In the genomic region with DNA sequence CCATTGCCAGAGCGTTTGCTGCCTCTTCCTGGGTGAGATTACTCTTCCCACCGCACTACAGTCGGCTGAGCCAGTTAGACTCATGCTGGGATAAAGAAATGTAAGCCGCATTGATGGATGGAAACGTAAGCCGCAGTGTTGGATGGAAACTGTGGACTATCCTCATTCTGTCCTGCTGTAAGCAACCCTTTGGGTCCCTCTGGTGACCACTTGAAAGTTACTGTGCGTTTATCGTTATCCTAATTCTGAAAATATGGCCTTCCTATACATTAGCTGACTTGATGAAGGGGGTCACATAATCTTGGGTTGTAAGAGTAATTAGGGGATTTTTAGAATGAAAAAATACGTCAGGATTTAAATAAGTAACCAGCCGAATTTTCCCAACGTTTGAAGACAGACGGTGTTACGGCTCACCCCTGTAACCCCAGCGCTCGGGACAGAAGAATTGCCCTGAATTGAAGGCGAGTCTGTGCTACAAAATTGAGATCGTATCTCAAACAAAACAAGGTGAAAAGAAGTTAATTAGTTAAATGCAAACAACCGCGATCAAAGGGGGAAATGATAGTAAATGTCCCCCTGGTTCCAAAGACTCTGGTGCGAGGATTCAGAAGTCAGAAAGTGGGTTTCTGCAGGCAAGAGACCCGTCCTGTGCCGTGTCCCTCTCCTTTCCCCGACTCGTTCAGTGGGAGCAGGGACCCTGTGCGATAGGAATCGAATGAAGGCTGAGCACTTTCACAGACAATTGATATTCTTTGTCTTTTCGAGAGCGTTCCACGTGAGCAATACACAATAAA, we compare ENCODE assay signal across 8 mouse cellular contexts. TPM values are rescaled to one million over a fixed set of nuclear protein-coding genes. Genes with fewer than 3 reads are reported as not detected.
DNase-seq lines count a peak whose midpoint lies in the region; ATAC-seq lines count a peak whose summit lies in the region.

No protein-coding gene starts in this region.

- H3K9me3 ChIP-seq in kidney, embryonic 14.5 days (ENCODE audit: control insufficient read depth, low read length) = no peaks in the 10 kb centered on the region
- no peaks in the 10 kb centered on the region for H3K9me3 ChIP-seq in embryonic facial prominence, embryonic 15.5 days (replicated peaks)
- H3K9me3 ChIP-seq in hindbrain, embryonic 16.5 days (ENCODE audit: control insufficient read depth, low read length) = no peaks in the 10 kb centered on the region
- no peaks in the 10 kb centered on the region for H3K9me3 ChIP-seq in liver, embryonic 15.5 days (replicated peaks)

- ATAC-seq in kidney, embryonic 14.5 days (ENCODE audit: low FRiP score, low TSS enrichment) = peak; percentile 76
- 0 out of 2 replicates have a peak, but pooled peaks have one; percentile 68 for ATAC-seq in embryonic facial prominence, embryonic 15.5 days (ENCODE audit: insufficient number of reproducible peaks, low FRiP score, low TSS enrichment, low read depth)
- ATAC-seq in hindbrain, embryonic 16.5 days = peak; percentile 72
- peak; percentile 52; the same call in 1 of the 2 replicates for ATAC-seq in liver, embryonic 15.5 days (ENCODE audit: insufficient read depth)
- no peak for ATAC-seq in monocyte, adult 5-6 weeks (replicated peaks; ENCODE audit: insufficient number of reproducible peaks, low FRiP score, low TSS enrichment, poor library complexity, severe bottlenecking)

- under 1% methylated on average over 29 of the region's 29 CpGs for WGBS in kidney, embryonic 14.5 days
- under 1% methylated on average over 29 of the region's 29 CpGs for WGBS in embryonic facial prominence, embryonic 15.5 days
- under 1% methylated on average over 29 of the region's 29 CpGs for WGBS in hindbrain, embryonic 16.5 days
- WGBS in liver, embryonic 15.5 days (ENCODE audit: insufficient replicate concordance) = under 1% methylated on average over 29 of the region's 29 CpGs

- peaks cover 3% of the 10 kb centered on the region; the same call in 1 of the 2 replicates for H3K27me3 ChIP-seq in kidney, embryonic 14.5 days (ENCODE audit: control insufficient read depth, insufficient read depth, low read length)
- no peaks in the 10 kb centered on the region for H3K27me3 ChIP-seq in embryonic facial prominence, embryonic 15.5 days
- H3K27me3 ChIP-seq in hindbrain, embryonic 16.5 days (replicated peaks; ENCODE audit: control insufficient read depth, insufficient read depth, low read length) = no peaks in the 10 kb centered on the region
- peaks cover 16% of the 10 kb centered on the region for H3K27me3 ChIP-seq in liver, embryonic 15.5 days

- peak overlapping the region; percentile 49 for H3K4me3 ChIP-seq in kidney, embryonic 14.5 days (ENCODE audit: low read length)
- H3K4me3 ChIP-seq in embryonic facial prominence, embryonic 15.5 days (replicated peaks) = peak overlapping the region; percentile 57
- peak overlapping the region; percentile 72 for H3K4me3 ChIP-seq in hindbrain, embryonic 16.5 days (ENCODE audit: low read length)
- H3K4me3 ChIP-seq in liver, embryonic 15.5 days (replicated peaks) = peak overlapping the region; percentile 64

- no peaks in the 10 kb centered on the region for H3K36me3 ChIP-seq in kidney, embryonic 14.5 days (ENCODE audit: control insufficient read depth, insufficient read depth, low read length)
- no peaks in the 10 kb centered on the region for H3K36me3 ChIP-seq in embryonic facial prominence, embryonic 15.5 days
- H3K36me3 ChIP-seq in hindbrain, embryonic 16.5 days (ENCODE audit: control insufficient read depth, insufficient read depth, low read length) = no peaks in the 10 kb centered on the region
- no peaks in the 10 kb centered on the region for H3K36me3 ChIP-seq in liver, embryonic 15.5 days (replicated peaks)

- H3K9ac ChIP-seq in kidney, embryonic 14.5 days (ENCODE audit: low read depth, low read length) = peak overlapping the region; percentile 36
- peak overlapping the region; percentile 7; the same call in 1 of the 2 replicates for H3K9ac ChIP-seq in embryonic facial prominence, embryonic 15.5 days
- peak overlapping the region; percentile 59 for H3K9ac ChIP-seq in hindbrain, embryonic 16.5 days (ENCODE audit: low read depth, low read length)
- H3K9ac ChIP-seq in liver, embryonic 15.5 days = 0 out of 2 replicates have a peak overlapping the region, but pooled peaks have one; percentile 26

- H3K27ac ChIP-seq in kidney, embryonic 14.5 days (ENCODE audit: low read depth, low read length) = no peak overlapping the region
- H3K27ac ChIP-seq in embryonic facial prominence, embryonic 15.5 days (replicated peaks) = no peak overlapping the region
- H3K27ac ChIP-seq in hindbrain, embryonic 16.5 days (ENCODE audit: low read depth, low read length) = peak overlapping the region; percentile 57
- no peak overlapping the region for H3K27ac ChIP-seq in liver, embryonic 15.5 days (replicated peaks)

- H3K4me1 ChIP-seq in kidney, embryonic 14.5 days (ENCODE audit: control insufficient read depth, insufficient read depth, low read length) = no peaks in the 10 kb centered on the region
- H3K4me1 ChIP-seq in embryonic facial prominence, embryonic 15.5 days = peaks cover 11% of the 10 kb centered on the region; the same call in 1 of the 2 replicates
- H3K4me1 ChIP-seq in hindbrain, embryonic 16.5 days (ENCODE audit: control insufficient read depth, insufficient read depth, low read depth, low read length) = peaks cover 8% of the 10 kb centered on the region
- H3K4me1 ChIP-seq in liver, embryonic 15.5 days (replicated peaks) = peaks cover 30% of the 10 kb centered on the region

- DNase-seq in kidney, postnatal 36 days = no peak
- DNase-seq in ZHBTc4 (ENCODE audit: low read depth, low spot score) = peak; percentile 53
- DNase-seq in right cerebral cortex, postnatal 14 days = peak; percentile 26

- peak overlapping the region; percentile 76 for H3K4me2 ChIP-seq in kidney, embryonic 14.5 days (replicated peaks; ENCODE audit: low read depth, low read length)
- H3K4me2 ChIP-seq in embryonic facial prominence, embryonic 15.5 days (replicated peaks) = peak overlapping the region; percentile 72
- H3K4me2 ChIP-seq in hindbrain, embryonic 16.5 days (ENCODE audit: low read length) = peak overlapping the region; percentile 89
- H3K4me2 ChIP-seq in liver, embryonic 15.5 days = peak overlapping the region; percentile 84

RNA-seq across cellular contexts. Expression of a gene that starts 17.3 kb away (rescaled TPM):
- not detected in 2 replicates for polyA plus RNA-seq in kidney, embryonic 14.5 days (2014; fragmentation: Nextera tagmentation; extraction: Ambion mirVana)
- polyA plus RNA-seq in embryonic facial prominence, embryonic 15.5 days (2015; fragmentation: Nextera tagmentation; extraction: Ambion mirVana) = not detected in 2 replicates
- polyA plus RNA-seq in hindbrain, embryonic 16.5 days (2015; fragmentation: Nextera tagmentation; extraction: Ambion mirVana) = not detected in 2 replicates
- polyA plus RNA-seq in liver, embryonic 15.5 days (2015; fragmentation: Nextera tagmentation; extraction: Ambion mirVana) = not detected in 2 replicates
- not detected in 3 replicates for total RNA-seq in monocyte, adult 5-6 weeks (2017)

RNA-seq across cellular contexts. Expression of a gene that starts 36.7 kb away (rescaled TPM):
- polyA plus RNA-seq in kidney, embryonic 14.5 days (2014; fragmentation: Nextera tagmentation; extraction: Ambion mirVana) = 3.4 and 3.9 TPM in 2 replicates
- polyA plus RNA-seq in embryonic facial prominence, embryonic 15.5 days (2015; fragmentation: Nextera tagmentation; extraction: Ambion mirVana) = not detected in 2 replicates
- polyA plus RNA-seq in hindbrain, embryonic 16.5 days (2015; fragmentation: Nextera tagmentation; extraction: Ambion mirVana) = 0.26 and 0.64 TPM in 2 replicates
- not detected in 2 replicates for polyA plus RNA-seq in liver, embryonic 15.5 days (2015; fragmentation: Nextera tagmentation; extraction: Ambion mirVana)
- not detected in 3 replicates for total RNA-seq in monocyte, adult 5-6 weeks (2017)

Comparison
In these comparisons a context has a peak if more than half of its experiments do, and no peak if none do; other contexts are left out.
1. H3K9ac ChIP-seq: peak in every context shown above with its lines; median percentile 59 in hindbrain, embryonic 16.5 days; 36 in kidney, embryonic 14.5 days; 26 in liver, embryonic 15.5 days; 7 in embryonic facial prominence, embryonic 15.5 days.
2. DNase-seq: peak in ZHBTc4 (single experiment) and right cerebral cortex, postnatal 14 days (single experiment); none in kidney, postnatal 36 days (0 of 2).
3. Peak in every context shown above with its lines, with median percentiles within 50 percentile points of each other: H3K4me2 ChIP-seq and H3K4me3 ChIP-seq.